Mouse (Mus musculus): ENCODE measurements around the gene Pnpla8. TPM values are rescaled to one million over a fixed set of nuclear protein-coding genes. Genes with fewer than 3 reads are reported as not detected.
"Not testable (repeated sequence)": the region's sequence is repeated elsewhere in the genome, so short reads cannot be mapped to it uniquely, and the experiment has no call there.

The Pnpla8 gene
- polyA plus RNA-seq, 1 experiment from 2014 or later = 133 TPM

DNA sequence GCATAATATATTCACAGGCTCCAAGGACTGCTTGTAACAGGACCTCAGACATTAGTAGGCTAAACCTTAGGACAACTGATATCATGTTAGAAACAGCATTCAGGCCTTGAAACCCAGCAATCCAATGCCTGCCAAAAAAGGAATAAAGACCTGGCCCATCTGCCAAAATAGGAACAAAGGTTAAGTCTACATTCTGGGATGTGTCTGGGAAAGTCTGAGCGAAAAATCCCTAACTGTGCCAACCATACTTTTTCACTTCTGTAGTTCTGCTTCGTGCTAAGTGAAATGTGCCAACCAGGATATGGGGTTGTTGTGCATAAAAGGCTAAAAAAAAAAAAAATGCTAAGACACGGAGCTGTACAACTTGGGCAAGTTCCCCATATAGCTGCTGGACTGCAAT, 44.5 kb downstream of the Pnpla8 start:
- no peaks in the 10 kb centered on the region for H3K9me3 ChIP-seq (replicated peaks; ENCODE audit: control insufficient read depth, low read length)
- H3K4me1 ChIP-seq (ENCODE audit: control insufficient read depth, insufficient read depth, low read length) = 0 out of 2 replicates have a peak, but pooled peaks cover 3% of the 10 kb centered on the region
- H3K9ac ChIP-seq (ENCODE audit: low read length) = no peak overlapping the region
- H3K36me3 ChIP-seq (ENCODE audit: control insufficient read depth, insufficient read depth, low read length) = no peaks in the 10 kb centered on the region
- H3K4me3 ChIP-seq (ENCODE audit: low read depth, low read length) = no peak overlapping the region
- DNase-seq (ENCODE audit: low spot score) (peak; percentile 19), ATAC-seq (no peak)
- no peak overlapping the region for H3K27ac ChIP-seq (ENCODE audit: low read depth, low read length)
- H3K4me2 ChIP-seq (ENCODE audit: low read length) = no peak overlapping the region
- WGBS = 81% methylated on average over 3 of the region's 3 CpGs
- H3K27me3 ChIP-seq (replicated peaks; ENCODE audit: control insufficient read depth, insufficient read depth, low read length) = no peaks in the 10 kb centered on the region

DNA sequence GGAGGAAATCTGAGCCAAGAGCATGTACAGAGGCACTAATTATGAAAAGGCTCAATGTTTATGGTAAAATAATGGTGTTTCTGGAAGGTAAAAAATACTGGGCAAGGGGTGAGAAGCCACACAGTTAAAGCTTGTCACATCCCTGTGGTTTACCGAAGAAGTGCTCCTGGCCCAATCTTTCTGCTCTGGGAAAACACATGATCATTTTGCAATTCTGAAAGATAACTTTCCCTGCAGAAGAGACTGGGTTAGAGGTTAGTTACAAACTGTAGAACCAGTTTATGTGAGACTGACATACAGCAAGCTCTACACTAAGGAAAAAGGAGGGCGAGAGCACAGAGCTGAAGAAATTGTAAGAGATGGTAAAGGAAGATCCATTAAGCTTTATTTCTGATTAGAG, 46.0 kb downstream of the Pnpla8 start:
- no peak overlapping the region for H3K27ac ChIP-seq (ENCODE audit: low read depth, low read length)
- H3K27me3 ChIP-seq (replicated peaks; ENCODE audit: control insufficient read depth, insufficient read depth, low read length) = no peaks in the 10 kb centered on the region
- H3K4me3 ChIP-seq (ENCODE audit: low read depth, low read length) = no peak overlapping the region

DNA sequence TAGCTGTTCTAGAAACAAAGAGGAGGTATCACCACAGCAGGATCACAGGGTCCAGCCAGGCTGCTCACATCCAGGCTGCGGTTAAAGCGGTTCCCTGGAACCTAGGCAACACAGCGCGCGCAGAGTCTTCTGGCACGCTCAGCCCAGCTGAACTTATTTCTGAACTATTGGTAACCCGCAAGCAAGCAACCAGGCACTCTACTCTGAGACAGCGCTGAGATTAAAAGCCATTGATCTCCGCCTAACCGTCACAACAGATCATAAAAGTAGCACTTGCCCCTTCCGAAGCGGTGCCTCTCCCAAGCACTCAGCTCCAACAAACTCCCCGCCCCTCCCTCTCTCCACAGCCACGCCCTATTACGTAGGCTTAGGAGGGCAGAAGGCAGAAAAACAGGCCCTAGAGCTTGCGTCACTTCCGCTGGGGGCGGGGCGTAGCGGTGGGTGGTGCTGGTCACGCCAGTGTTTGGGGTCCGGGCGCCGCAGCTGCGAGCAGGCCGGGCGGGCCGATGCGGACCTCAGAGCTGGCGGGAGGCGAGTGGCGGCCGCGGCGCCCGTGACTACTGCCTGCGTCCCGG, 47.6 kb downstream of the Pnpla8 start:
- ATAC-seq (peak; percentile 99), DNase-seq (ENCODE audit: low spot score) (peak; percentile 99)
- under 1% methylated on average over 35 of the region's 38 CpGs for WGBS
- H3K4me2 ChIP-seq (ENCODE audit: low read length) = peak overlapping the region; percentile 64
- no peaks in the 10 kb centered on the region for H3K9me3 ChIP-seq (replicated peaks; ENCODE audit: control insufficient read depth, low read length)
- 0 out of 2 replicates have a peak, but pooled peaks cover 3% of the 10 kb centered on the region for H3K36me3 ChIP-seq (ENCODE audit: control insufficient read depth, insufficient read depth, low read length)
- H3K27ac ChIP-seq (ENCODE audit: low read depth, low read length) = peak overlapping the region; percentile 98
- 0 out of 2 replicates have a peak, but pooled peaks cover 3% of the 10 kb centered on the region for H3K4me1 ChIP-seq (ENCODE audit: control insufficient read depth, insufficient read depth, low read length)
- peak overlapping the region; percentile 83 for H3K4me3 ChIP-seq (ENCODE audit: low read depth, low read length)
- H3K9ac ChIP-seq (ENCODE audit: low read length) = peak overlapping the region; percentile 85
- no peaks in the 10 kb centered on the region for H3K27me3 ChIP-seq (replicated peaks; ENCODE audit: control insufficient read depth, insufficient read depth, low read length)

More for the DNA sequence above, 46.0 kb downstream of the Pnpla8 start:
- Histone ChIP-seq H3K36me3 (ENCODE audit: control insufficient read depth, insufficient read depth, low read length) (0 out of 2 replicates have a peak, but pooled peaks cover 3% of the 10 kb centered on the region), H3K4me1 (ENCODE audit: control insufficient read depth, insufficient read depth, low read length) (0 out of 2 replicates have a peak, but pooled peaks cover 3% of the 10 kb centered on the region), H3K9ac (ENCODE audit: low read length) (no peak overlapping the region), H3K4me2 (ENCODE audit: low read length) (no peak overlapping the region), H3K9me3 (replicated peaks; ENCODE audit: control insufficient read depth, low read length) (no peaks in the 10 kb centered on the region)
- no peak for DNase-seq (ENCODE audit: low spot score)
- ATAC-seq = no peak
- WGBS = 95% methylated on average over 2 of the region's 2 CpGs

DNA sequence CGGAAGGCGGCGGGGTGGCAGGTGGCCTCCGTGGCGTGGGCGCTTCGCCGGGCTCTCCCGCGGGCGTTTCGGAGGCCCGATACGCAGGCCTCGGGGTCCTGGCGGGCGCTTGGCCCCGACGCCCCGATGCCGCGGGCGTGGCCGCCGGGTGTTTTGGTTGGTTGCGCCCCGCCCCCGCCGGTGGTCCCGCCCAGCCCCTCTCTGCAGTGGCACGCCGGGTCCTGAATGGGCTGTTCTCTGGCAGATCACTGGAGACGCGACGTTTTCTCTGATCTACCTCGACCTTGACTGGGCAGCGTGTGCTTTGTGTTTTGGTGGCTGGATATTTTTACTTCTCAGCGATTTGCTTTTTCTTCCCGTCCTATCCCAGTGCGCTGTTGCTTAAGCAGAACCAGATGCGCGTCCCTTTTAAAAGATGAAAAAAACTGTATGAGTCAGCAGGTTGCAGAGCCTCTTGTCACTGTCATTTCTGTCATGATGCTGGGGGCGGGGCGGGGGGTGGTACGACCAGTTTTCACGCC, 48.2 kb downstream of the Pnpla8 start:
- DNase-seq (ENCODE audit: low spot score) = peak; percentile 83
- Histone ChIP-seq H3K4me3 (ENCODE audit: low read depth, low read length) (peak overlapping the region; percentile 83), H3K9me3 (replicated peaks; ENCODE audit: control insufficient read depth, low read length) (no peaks in the 10 kb centered on the region), H3K27ac (ENCODE audit: low read depth, low read length) (peak overlapping the region; percentile 98), H3K4me1 (ENCODE audit: control insufficient read depth, insufficient read depth, low read length) (0 out of 2 replicates have a peak, but pooled peaks cover 3% of the 10 kb centered on the region), H3K36me3 (ENCODE audit: control insufficient read depth, insufficient read depth, low read length) (0 out of 2 replicates have a peak, but pooled peaks cover 3% of the 10 kb centered on the region), H3K4me2 (ENCODE audit: low read length) (peak overlapping the region; percentile 64), H3K9ac (ENCODE audit: low read length) (peak overlapping the region; percentile 85), H3K27me3 (replicated peaks; ENCODE audit: control insufficient read depth, insufficient read depth, low read length) (no peaks in the 10 kb centered on the region)
- peak; percentile 91 for ATAC-seq
- WGBS = under 1% methylated on average over 44 of the region's 46 CpGs

DNA sequence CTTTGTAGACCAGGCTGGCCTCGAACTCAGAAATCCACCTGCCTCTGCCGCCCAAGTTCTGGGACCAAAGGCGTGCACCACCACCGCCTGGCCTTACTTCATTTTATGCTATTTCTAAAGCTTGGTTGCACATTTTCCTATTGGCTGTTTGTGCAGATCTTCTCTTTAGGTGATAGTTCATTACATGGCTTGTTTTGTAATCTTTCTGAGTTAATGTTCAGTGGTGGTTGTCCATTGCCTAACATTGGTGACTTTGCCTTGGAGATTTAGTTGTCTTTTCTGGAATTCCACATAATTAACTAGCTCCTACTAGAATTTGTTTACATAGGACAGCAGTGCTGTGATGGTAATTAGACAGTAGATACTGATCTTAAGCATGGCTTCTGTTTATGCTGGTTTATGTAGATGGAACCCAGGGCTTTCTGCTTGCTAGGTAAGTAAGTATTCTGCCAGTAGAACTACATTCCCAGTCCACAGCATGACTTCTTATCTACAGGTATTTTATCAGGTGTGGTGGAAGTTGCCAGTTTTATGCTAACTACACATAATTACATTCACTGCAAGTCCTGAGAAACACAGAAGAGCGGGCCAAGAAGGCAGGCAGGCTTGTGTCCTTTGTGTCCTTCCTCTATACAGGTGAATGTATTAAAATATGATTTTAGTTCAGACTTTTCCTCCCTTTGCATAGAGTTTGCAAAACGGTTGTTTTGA, 53.1 kb downstream of the Pnpla8 start:
- Histone ChIP-seq H3K4me2 (ENCODE audit: low read length) (no peak overlapping the region), H3K27ac (ENCODE audit: low read depth, low read length) (no peak overlapping the region), H3K27me3 (replicated peaks; ENCODE audit: control insufficient read depth, insufficient read depth, low read length) (no peaks in the 10 kb centered on the region), H3K36me3 (ENCODE audit: control insufficient read depth, insufficient read depth, low read length) (0 out of 2 replicates have a peak, but pooled peaks cover 3% of the 10 kb centered on the region), H3K9ac (ENCODE audit: low read length) (no peak overlapping the region), H3K4me1 (ENCODE audit: control insufficient read depth, insufficient read depth, low read length) (0 out of 2 replicates have a peak, but pooled peaks cover 3% of the 10 kb centered on the region), H3K9me3 (replicated peaks; ENCODE audit: control insufficient read depth, low read length) (no peaks in the 10 kb centered on the region), H3K4me3 (ENCODE audit: low read depth, low read length) (no peak overlapping the region)
- ATAC-seq = no peak
- 90% methylated on average over 6 of the region's 6 CpGs for WGBS
- DNase-seq (ENCODE audit: low spot score) = no peak

DNA sequence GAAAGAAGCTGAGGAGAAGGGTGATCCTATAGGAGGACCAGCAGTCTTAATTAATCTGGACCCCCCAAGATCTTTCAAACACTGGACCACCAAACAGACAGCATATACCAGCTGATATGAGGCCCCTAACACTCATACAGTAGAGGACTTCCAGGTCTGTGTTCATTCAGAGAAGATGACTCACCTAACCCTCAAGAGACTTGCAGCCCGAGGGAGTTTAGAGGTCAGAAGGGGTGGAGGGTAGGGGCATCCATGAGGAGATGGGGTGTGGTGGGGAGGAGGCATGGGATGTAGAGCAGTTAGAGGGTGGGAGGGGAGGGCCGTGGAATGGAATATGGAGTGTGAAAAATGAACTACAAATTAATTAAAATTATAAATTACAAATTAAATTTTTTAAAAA, 59.0 kb downstream of the Pnpla8 start:
- H3K4me2 ChIP-seq (ENCODE audit: low read length); H3K27me3 ChIP-seq (replicated peaks; ENCODE audit: control insufficient read depth, insufficient read depth, low read length); DNase-seq (ENCODE audit: low spot score); ATAC-seq; H3K4me1 ChIP-seq (ENCODE audit: control insufficient read depth, insufficient read depth, low read length); H3K9ac ChIP-seq (ENCODE audit: low read length); H3K27ac ChIP-seq (ENCODE audit: low read depth, low read length); H3K4me3 ChIP-seq (ENCODE audit: low read depth, low read length); H3K9me3 ChIP-seq (replicated peaks; ENCODE audit: control insufficient read depth, low read length): not testable (repeated sequence)
- WGBS = 81% methylated on average over 2 of the region's 2 CpGs
- peaks cover 10% of the 10 kb centered on the region for H3K36me3 ChIP-seq (ENCODE audit: control insufficient read depth, insufficient read depth, low read length)

DNA sequence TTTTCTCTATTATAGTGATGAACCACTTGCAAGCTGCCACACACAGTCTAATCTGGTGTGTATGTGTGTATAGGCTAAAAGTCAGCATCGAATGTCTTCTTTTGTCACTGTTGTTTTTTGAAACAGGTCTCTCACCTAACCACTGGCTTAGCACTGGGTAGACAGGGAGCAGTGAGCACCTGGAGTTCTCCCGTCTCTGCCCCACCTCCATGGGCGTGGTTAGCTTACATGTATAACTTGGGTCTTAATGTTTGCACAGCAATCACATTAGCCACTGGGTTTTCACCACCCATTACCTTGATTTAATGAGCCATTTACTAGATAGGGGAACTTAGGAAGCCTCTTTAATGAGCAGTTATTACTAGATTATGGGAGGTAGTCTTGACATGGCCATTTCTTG, 60.4 kb downstream of the Pnpla8 start:
- DNase-seq (ENCODE audit: low spot score) (no peak), ATAC-seq (no peak)
- no peak overlapping the region for H3K4me3 ChIP-seq (ENCODE audit: low read depth, low read length)
- H3K4me2 ChIP-seq (ENCODE audit: low read length) = no peak overlapping the region
- H3K4me1 ChIP-seq (ENCODE audit: control insufficient read depth, insufficient read depth, low read length) = no peaks in the 10 kb centered on the region
- peaks cover 14% of the 10 kb centered on the region for H3K36me3 ChIP-seq (ENCODE audit: control insufficient read depth, insufficient read depth, low read length)
- no peak overlapping the region for H3K27ac ChIP-seq (ENCODE audit: low read depth, low read length)
- H3K27me3 ChIP-seq (replicated peaks; ENCODE audit: control insufficient read depth, insufficient read depth, low read length) = no peaks in the 10 kb centered on the region
- WGBS = 90% methylated on average over 3 of the region's 3 CpGs
- H3K9me3 ChIP-seq (replicated peaks; ENCODE audit: control insufficient read depth, low read length) = no peaks in the 10 kb centered on the region
- no peak overlapping the region for H3K9ac ChIP-seq (ENCODE audit: low read length)

DNA sequence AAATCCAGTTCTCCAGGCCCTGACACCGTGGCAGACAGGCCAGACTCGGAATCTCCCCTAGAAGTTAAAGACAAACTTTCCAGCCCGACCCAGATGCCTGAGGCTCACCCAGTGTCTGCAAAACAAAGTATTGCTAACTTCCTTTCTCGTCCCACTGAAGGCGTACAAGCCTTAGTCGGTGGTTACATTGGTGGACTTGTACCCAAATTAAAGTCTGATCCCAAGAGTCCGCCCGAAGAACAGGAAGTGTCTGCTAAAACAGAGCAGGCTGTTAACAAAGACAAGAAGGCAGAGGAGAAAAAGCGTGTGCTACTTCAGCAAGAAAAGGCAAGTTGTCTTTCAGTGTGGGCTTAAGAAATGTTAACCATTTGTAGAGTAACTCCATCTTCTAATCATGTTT, 62.2 kb downstream of the Pnpla8 start:
- Histone ChIP-seq H3K4me2 (ENCODE audit: low read length) (no peak overlapping the region), H3K9ac (ENCODE audit: low read length) (no peak overlapping the region), H3K9me3 (replicated peaks; ENCODE audit: control insufficient read depth, low read length) (no peaks in the 10 kb centered on the region), H3K27me3 (replicated peaks; ENCODE audit: control insufficient read depth, insufficient read depth, low read length) (no peaks in the 10 kb centered on the region), H3K36me3 (ENCODE audit: control insufficient read depth, insufficient read depth, low read length) (peaks cover 23% of the 10 kb centered on the region), H3K4me3 (ENCODE audit: low read depth, low read length) (no peak overlapping the region), H3K27ac (ENCODE audit: low read depth, low read length) (no peak overlapping the region), H3K4me1 (ENCODE audit: control insufficient read depth, insufficient read depth, low read length) (no peaks in the 10 kb centered on the region)
- DNase-seq (ENCODE audit: low spot score) (no peak), ATAC-seq (no peak)
- 87% methylated on average over 9 of the region's 9 CpGs for WGBS

DNA sequence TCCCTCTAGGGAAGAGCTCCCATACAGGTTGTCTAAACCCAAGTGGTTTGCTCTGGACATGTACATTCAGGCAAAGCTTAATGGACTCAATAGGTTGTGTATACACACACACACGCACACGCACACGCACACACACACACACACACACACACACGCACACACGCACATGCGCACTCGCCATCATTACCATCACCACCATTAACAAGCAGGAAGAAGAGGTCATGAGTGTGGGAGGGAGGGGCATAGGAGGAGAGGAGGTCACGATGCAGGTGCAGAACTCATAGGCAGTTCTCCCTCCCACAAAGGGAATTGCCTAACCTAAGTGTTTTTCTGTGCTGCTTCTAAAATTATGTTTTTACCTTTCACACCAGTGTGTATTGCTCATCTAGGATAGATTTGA, 65.8 kb downstream of the Pnpla8 start:
- Histone ChIP-seq H3K27me3 (replicated peaks; ENCODE audit: control insufficient read depth, insufficient read depth, low read length) (no peaks in the 10 kb centered on the region), H3K27ac (ENCODE audit: low read depth, low read length) (no peak overlapping the region), H3K36me3 (ENCODE audit: control insufficient read depth, insufficient read depth, low read length) (peaks cover 33% of the 10 kb centered on the region), H3K9me3 (replicated peaks; ENCODE audit: control insufficient read depth, low read length) (no peaks in the 10 kb centered on the region), H3K4me3 (ENCODE audit: low read depth, low read length) (no peak overlapping the region), H3K4me1 (ENCODE audit: control insufficient read depth, insufficient read depth, low read length) (no peaks in the 10 kb centered on the region), H3K4me2 (ENCODE audit: low read length) (no peak overlapping the region), H3K9ac (ENCODE audit: low read length) (no peak overlapping the region)
- ATAC-seq (no peak), DNase-seq (ENCODE audit: low spot score) (no peak)
- 96% methylated on average over 8 of the region's 8 CpGs for WGBS

Data from forebrain, embryonic 14.5 days (tissue).